Mouse (Mus musculus) thymus, adult 2 months (tissue): Measurements from ENCODE around the gene Ccdc115. TPM values are rescaled to one million over a fixed set of nuclear protein-coding genes. Genes with fewer than 3 reads are reported as not detected.

Experiments
- DNase-seq: peaks from one replicate; pipeline ENCODE4 v3.0.0; 2021
- H3K27ac ChIP-seq: fragments of 200-500 bp; 2 replicates; pipeline ENCODE4 v1.5.1; 2012; ENCODE audit warnings: low read length, control low read depth; ENCODE audit not compliant: control insufficient read depth, insufficient read depth
- H3K27me3 ChIP-seq: fragments of 200-500 bp; 2 replicates; pipeline ENCODE4 v1.6.1; 2012; ENCODE audit warnings: mild to moderate bottlenecking, low read length, moderate library complexity, mixed read lengths; ENCODE audit not compliant: control insufficient read depth, insufficient read depth
- H3K36me3 ChIP-seq: fragments of 200-500 bp; 2 replicates; pipeline ENCODE4 v1.6.1; 2012; ENCODE audit warnings: mild to moderate bottlenecking, low read length, moderate library complexity; ENCODE audit not compliant: control insufficient read depth, insufficient read depth
- H3K4me1 ChIP-seq: fragments of 200-500 bp; replicated peaks from 2 replicates; pipeline ENCODE4 v1.6.1; 2012; ENCODE audit warnings: low read length; ENCODE audit not compliant: control insufficient read depth, insufficient read depth
- H3K4me3 ChIP-seq: fragments of 200-500 bp; 2 replicates; pipeline ENCODE4 v1.5.1; 2012; ENCODE audit warnings: mild to moderate bottlenecking, low read length, control low read depth, moderate library complexity; ENCODE audit not compliant: control insufficient read depth, insufficient read depth
- CTCF ChIP-seq: fragments of 200-500 bp; IDR thresholded peaks from 2 replicates; pipeline ENCODE4 v1.5.1; 2012; ENCODE audit warnings: mild to moderate bottlenecking, control low read depth, low read length, moderate library complexity, borderline replicate concordance; ENCODE audit not compliant: control insufficient read depth, poor library complexity, insufficient read depth; ENCODE audit errors: extremely low read depth
- POLR2A ChIP-seq: fragments of 200-500 bp; IDR thresholded peaks from 2 replicates; pipeline ENCODE4 v1.6.1; 2012; ENCODE audit warnings: mild to moderate bottlenecking, low read length, control low read depth, moderate library complexity; ENCODE audit not compliant: control insufficient read depth, poor library complexity, insufficient read depth; ENCODE audit errors: extremely low read depth
- WGBS: fragments of 180-500 bp; shearing (Covaris S2); methylation state at CpG from one replicate; pipeline ENCODE4 v1.1.7; 2018; 5-methylcytosine and 5-hydroxymethylcytosine counted together
- polyA plus RNA-seq: library from polyadenylated mRNA; depleted of rRNA; stranded (reverse); fragments of >200 nt; gene quantifications from 2 replicates; pipeline ENCODE4 v1.2.3, GENCODE M21; 2012

The Ccdc115 gene
- polyA plus RNA-seq, 1 experiment: 29.6 TPM

- H3K27me3 ChIP-seq: no peaks in the 10 kb centered on the region
- peaks cover 24% of the 10 kb centered on the region for H3K4me1 ChIP-seq
- WGBS: 24% methylated on average over 11 of the region's 11 CpGs
- no peaks in the 10 kb centered on the region for H3K36me3 ChIP-seq
- TF ChIP-seq CTCF (no peak), POLR2A (no peak)
- peak overlapping the region; percentile 62 for H3K27ac ChIP-seq
- no peak overlapping the region for H3K4me3 ChIP-seq
- no peak for DNase-seq
These were observed 39.6 kb upstream of the Ccdc115 start for GRCm38 (mm10) chr1:34478891-34479655.

GRCm38 (mm10) chr1:34472427-34473300, 33.2 kb upstream of the Ccdc115 start:
- DNase-seq: peak; percentile 84
- under 1% methylated on average over 43 of the region's 43 CpGs for WGBS
- no peaks in the 10 kb centered on the region for H3K36me3 ChIP-seq
- H3K27me3 ChIP-seq: no peaks in the 10 kb centered on the region
- peak overlapping the region; percentile 81 for H3K4me3 ChIP-seq
- H3K27ac ChIP-seq: peak overlapping the region; percentile 75
- peaks cover 17% of the 10 kb centered on the region for H3K4me1 ChIP-seq
- TF ChIP-seq CTCF: no peak; the same call in 1 of the 2 replicates
- peak; percentile 72 for TF ChIP-seq POLR2A

DNA sequence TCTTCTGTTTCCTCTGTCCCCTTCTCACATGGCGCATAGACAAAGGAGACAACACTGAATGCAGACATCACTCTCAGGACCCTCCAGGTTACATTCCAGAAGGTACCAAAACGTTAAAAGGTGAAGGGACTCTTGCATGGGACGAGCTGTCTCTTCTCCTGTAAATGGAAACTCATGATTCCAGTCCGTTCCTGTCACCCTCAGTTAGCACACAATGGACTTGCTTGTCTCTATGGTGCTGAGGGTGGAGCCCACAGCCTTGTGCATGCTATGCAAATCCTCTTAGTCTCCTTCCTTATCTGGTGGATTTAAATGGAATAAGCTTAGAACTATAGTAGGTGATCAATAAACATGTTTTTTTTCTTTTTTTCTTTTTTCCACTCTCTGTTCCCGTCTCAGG, 30.3 kb upstream of the Ccdc115 start:
- DNase-seq: no peak
- Histone ChIP-seq H3K4me3 (no peak overlapping the region), H3K36me3 (no peaks in the 10 kb centered on the region), H3K27ac (no peak overlapping the region), H3K27me3 (no peaks in the 10 kb centered on the region), H3K4me1 (peaks cover 17% of the 10 kb centered on the region)
- 93% methylated on average over 5 of the region's 5 CpGs for WGBS
- TF ChIP-seq CTCF: no peak
- no peak for TF ChIP-seq POLR2A

- no peak overlapping the region for H3K4me3 ChIP-seq
- H3K27ac ChIP-seq: no peak overlapping the region
- H3K27me3 ChIP-seq: no peaks in the 10 kb centered on the region
- no peaks in the 10 kb centered on the region for H3K36me3 ChIP-seq
- TF ChIP-seq CTCF: no peak
- no peak for TF ChIP-seq POLR2A
- H3K4me1 ChIP-seq: peaks cover 15% of the 10 kb centered on the region
- 78% methylated on average over 4 of the region's 4 CpGs for WGBS
- no peak for DNase-seq
These were observed 29.0 kb upstream of the Ccdc115 start for GRCm38 (mm10) chr1:34468500-34468899.

DNA sequence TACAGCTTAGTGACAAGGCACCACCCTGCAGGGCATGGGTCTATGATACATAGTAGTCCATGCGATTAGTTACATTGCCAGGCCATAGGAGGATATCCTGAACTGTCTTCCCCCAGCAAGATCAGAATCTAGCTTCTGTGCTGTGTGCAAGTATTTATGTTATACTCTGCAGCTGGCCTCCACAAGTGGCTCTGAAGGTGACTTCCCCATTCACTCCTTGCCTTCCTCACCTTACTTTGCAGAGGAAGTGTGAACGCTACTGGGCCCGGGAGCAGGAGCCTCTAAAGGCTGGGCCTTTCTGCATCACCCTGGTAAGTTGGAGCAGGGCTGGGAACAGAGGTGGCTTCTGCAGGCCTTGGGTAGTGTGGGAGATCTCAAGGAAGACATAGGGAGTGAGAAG, 28.6 kb upstream of the Ccdc115 start:
- 25% methylated on average over 3 of the region's 3 CpGs for WGBS
- DNase-seq: no peak
- H3K36me3 ChIP-seq: no peaks in the 10 kb centered on the region
- H3K27me3 ChIP-seq: no peaks in the 10 kb centered on the region
- TF ChIP-seq CTCF (no peak), POLR2A (no peak)
- H3K27ac ChIP-seq: no peak overlapping the region
- H3K4me1 ChIP-seq: peaks cover 12% of the 10 kb centered on the region
- no peak overlapping the region for H3K4me3 ChIP-seq

DNA sequence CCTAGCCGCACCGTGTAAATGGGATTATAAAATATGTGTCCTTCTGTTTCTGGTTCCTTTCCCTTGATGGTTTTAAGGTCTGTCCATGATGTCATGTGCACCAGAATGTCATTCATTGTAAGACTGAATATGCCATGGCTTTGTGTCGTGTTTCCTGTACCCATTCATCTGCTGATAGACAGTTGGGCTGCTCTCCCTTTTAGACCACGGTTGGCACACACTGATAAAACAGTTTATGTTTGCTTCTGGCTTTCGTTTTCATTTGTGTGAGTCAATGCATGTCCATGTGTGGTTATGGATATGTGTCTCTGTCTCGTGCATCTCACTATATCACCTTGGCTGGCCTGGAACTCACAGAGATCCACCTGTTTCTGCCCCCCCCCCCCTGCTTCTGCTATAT, 26.0 kb upstream of the Ccdc115 start:
- Histone ChIP-seq H3K27me3 (no peaks in the 10 kb centered on the region; the same call in 1 of the 2 replicates), H3K27ac (no peak overlapping the region), H3K36me3 (no peaks in the 10 kb centered on the region), H3K4me3 (no peak overlapping the region), H3K4me1 (peaks cover 5% of the 10 kb centered on the region; the same call in 1 of the 2 replicates)
- DNase-seq: no peak
- TF ChIP-seq CTCF: no peak
- no peak for TF ChIP-seq POLR2A
- 72% methylated on average over 6 of the region's 6 CpGs for WGBS
